Mouse (Mus musculus): ENCODE data around the gene Serinc2.
"Not testable (repeated sequence)": the region's sequence is repeated elsewhere in the genome, so short reads cannot be mapped to it uniquely, and the experiment has no call there.

Serinc2 gene

DNA sequence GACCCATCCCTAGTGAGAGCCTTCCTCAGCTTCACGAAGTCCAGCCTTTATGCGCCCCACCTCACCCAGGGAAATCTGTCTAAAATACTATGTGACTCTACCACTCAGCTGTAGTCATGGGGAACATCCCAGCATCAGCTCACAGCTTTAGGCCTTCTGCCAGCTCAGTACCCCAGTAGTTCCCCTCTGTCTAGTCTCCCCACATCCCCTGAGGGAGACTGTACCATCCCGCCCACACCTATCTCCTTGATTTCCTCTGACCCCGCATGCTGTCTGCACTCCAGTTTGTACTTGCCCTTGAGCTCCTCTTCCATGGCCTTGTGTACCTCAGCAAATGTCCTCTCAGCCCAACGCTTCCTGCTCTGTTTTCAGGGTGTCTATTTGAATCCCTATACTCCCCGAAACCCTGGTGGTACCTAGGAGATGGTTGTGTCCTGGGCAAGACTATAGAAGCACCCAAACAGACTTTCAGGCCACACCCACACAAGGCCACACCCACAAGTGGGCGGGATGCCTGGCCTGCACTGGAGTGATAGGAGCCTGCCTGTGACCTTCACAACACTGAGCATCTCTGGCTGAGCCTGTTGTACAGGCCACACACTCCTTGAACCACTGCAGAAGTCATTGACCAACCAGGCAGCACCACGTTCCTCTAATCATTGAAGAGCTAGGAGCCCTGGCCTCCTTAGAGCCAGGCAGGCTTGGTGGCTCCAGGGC is 26.4 kb downstream of the Serinc2 start:
- DNase-seq, result no peak

DNA sequence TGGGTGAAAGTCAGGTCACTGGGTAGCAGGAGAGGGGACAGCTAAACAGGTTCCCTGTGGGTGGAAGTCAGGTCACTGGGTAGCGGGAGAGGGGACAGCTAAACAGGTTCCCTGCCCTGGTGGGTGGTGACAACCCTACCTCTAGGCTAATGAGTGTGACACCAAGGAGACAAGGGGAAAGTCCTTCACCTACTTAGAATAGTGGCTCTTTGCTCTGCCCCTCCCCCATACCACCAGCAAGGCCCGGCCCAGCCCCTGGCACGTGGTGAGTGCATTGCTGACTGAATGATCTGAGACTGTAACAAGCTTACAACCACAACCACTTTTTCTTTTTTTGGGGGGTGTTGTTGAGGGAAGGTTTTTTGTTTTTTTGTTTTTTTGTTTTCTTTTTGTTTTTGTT is 27.2 kb downstream of the Serinc2 start:
- no peak for DNase-seq

DNA sequence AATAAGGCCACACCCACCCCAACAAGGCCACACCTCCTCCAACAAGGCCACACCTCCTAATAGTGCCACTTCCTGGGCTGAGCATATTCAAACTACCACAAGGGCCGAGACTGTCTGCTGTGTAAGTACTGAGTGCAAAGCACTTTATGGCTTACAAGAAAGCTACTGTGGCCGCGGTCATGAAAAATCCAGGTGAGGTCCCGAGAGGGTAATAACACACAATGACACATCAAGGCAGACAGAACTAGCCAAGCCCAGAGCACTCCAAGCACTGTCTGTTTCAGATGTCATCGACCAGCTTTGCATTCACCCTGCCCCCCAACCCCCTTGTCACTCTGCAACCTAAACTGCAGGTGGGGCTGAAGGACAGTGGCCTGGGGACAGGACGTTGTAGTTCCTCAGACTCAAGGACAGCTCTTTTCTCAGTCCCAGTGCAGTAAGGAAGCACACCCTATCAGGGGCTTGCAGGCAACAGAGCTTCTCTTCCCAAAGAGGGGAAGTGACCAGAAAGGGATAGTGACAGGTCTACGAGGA is 27.8 kb downstream of the Serinc2 start:
- DNase-seq, result no peak

DNA sequence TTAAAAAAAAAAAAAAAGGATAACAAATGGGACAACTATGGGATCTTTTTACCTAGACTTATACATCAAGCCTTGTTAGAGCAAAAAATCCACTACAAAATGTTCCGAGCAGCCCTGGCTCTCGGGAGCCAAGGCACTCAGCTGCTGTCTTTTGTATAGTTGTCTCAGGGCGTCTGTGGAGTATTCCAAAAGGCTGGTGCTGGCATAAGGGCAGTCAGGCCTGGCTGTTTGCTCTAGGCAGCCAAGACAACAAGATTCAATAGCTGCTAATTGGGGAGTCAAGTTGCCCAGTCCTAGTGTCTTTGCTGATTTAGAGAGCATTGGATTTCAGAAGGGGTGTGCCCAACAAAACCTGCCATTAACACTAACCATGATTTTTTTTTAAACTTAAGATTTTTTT is 30.4 kb downstream of the Serinc2 start:
- DNase-seq, result no peak

DNA sequence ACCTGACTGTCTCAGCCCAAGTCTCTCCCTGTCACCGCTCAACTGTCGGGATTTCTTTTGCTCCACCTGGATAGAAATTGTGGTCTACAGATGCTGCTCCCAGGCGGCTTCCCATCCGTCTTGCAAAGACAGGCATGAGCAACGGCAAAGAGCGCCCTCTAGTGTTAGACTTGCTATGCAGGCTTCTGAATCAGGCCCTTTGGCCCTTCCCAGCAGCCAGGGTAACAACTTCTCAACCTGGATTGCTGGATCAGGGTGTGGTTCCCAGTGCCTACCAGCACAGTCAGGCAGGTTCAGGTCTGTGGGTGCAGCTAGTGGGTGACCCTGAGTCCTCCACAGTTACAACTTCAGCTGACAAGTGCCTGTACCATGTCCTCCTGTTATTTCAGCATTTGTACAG is 32.9 kb downstream of the Serinc2 start:
- peak; percentile 68 for DNase-seq

DNA sequence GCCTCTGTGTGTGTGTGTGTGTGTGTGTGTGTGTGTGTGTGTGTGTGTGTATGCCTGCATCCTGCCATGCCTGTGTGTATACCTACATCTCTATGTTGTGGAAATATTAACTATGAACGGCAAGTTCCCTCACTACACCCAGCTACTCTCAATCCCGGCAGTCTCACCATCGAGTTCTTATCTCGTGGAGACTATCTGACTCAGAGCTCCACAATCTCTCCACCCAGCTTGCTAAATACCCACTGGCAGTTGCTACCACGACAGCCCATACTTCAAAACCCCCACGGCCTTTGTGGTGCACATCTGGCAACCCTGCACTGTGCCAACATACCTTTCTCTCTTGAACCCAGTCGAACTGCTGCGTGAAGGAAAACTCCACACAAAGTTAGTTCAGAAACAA is 34.3 kb downstream of the Serinc2 start:
- DNase-seq, result no peak

DNA sequence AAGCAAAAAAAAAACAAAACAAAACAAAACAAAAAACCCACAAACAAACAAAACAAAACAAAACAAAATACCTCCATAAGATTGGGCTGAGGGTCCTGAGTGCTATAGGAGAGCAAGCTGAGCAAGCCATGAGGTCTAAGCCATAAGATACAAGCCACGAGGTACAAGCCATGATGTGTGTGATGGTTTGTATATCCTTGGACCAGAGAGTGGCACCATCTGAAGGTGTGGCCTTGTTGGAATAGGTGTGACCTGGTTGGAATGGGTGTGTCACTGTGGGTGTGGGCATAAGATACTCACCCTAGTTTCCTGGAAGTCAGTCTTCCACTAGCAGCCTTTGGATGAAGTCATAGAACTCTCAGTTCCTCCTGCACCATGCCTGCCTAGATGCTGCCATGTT is 35.4 kb downstream of the Serinc2 start:
- not testable (repeated sequence) for DNase-seq

GRCm38 (mm10) chr4:130242956-130243355 is 36.0 kb downstream of the Serinc2 start:
- no peak for DNase-seq

- DNase-seq, result no peak
Observed at GRCm38 (mm10) chr4:130240695-130241094, 38.3 kb downstream of the Serinc2 start.

GRCm38 (mm10) chr4:130237607-130238006 is 41.4 kb downstream of the Serinc2 start:
- no peak for DNase-seq

GRCm38 (mm10) chr4:130236361-130236760 is 42.6 kb downstream of the Serinc2 start:
- DNase-seq, result no peak

GRCm38 (mm10) chr4:130224071-130224470 is 54.9 kb downstream of the Serinc2 start:
- DNase-seq, result no peak

- no peak for DNase-seq
Observed at GRCm38 (mm10) chr4:130222179-130222578, 56.8 kb downstream of the Serinc2 start, which contains the start of gene Gm853. Gene Gm853 (minus strand): TSS chr4:130222401.

- no peak for DNase-seq
Observed at GRCm38 (mm10) chr4:130220176-130220575, 58.8 kb downstream of the Serinc2 start.

DNA sequence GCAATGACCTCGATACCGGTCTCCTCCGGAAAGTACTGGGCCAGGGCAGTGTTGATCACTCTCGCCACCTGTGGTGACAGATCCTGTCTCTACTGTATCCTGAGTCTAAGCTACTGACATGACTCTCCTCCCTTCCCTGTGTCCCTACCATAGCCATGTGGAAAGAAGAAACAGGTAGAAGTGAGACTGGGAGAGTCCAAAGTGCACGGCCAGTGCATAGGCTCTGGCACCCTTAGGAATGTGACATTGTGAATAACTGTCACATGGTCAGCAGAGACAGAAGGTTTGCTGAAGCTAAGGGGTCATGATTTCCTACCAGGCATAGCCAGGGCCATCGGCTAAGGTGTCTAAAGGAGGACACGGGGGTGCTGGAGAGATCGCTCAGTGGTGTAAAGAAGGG is 63.6 kb downstream of the Serinc2 start:
- DNase-seq, result no peak

DNA sequence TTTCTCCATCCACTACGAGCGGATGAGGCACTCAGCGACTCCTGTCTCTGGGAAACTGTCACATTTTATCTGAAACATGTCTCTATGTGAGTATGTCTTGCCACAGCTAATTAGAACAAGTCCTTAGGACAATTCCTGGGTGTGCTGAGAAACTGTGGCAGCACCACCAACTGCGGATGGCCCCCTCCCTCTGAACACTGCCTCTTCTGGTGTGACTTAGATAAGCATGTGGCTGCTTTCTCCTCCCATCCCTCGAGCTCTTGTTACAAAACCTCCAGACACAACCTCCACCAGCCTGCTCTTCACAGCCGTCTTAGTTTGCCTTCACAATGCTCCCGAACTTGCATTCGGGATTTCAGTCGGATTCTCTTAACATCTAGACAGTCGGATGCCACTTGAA is 65.1 kb downstream of the Serinc2 start:
- DNase-seq, result no peak

- no peak for DNase-seq
Observed at GRCm38 (mm10) chr4:130213197-130213596, 65.8 kb downstream of the Serinc2 start.

GRCm38 (mm10) chr4:130212421-130212820 is 66.6 kb downstream of the Serinc2 start:
- DNase-seq, result no peak

DNA sequence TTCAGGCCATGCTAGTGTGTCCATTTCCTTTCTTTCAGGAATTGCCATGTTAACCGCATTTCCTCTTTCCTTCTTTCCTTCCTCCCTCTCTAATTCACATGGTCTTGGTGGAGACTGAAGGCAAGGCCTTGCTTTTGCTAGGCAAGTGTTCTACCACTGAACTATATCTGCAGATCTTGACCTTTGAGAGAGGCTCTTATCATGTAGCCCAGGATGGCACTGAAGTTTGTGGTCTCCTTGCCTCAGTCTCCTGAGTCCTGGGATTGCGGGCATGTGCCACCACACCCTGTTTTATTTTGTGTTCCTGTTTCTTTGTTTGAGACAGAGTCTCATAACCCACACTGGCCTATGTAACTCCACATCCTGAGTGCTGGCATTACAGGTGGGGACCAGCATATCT is 67.1 kb downstream of the Serinc2 start:
- no peak for DNase-seq
